Mouse (Mus musculus): ENCODE results near the gene Fam160b1.

DNA sequence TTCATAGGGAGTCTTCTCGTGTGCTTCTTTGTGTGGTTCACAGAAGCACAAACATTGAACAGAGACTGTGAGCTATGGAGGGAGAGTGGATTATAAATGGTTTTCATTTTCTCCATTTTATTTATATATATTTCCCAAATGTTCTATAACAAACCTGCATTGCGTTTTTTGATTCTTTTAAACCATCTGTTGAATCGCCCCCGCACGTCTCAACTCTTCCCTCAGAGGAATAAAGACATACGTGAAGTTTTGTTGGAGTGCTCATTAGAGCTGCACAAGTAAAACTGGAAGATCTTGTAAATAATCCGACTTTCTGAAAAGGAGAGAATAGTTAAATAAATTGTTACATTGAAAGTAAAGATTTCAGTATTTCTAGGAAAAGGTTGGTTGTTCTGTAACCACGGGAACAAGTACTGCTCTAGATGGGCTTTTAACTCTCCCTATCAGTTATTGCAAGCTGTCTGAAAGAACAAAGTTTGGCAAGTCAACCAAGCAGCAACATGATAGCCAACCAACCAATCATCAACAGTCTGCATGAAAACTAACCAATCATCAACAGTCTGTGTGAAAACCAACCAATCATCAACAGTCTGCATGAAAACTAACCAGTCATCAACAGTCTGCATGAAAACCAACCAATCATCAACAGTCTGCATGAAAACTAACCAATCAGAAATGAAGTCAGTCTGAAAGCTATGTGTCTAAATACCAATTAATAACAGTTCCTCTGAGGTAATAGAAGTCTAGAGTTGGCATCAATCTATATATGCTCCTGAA, 54.7 kb downstream of the Fam160b1 start:
- TF ChIP-seq ZNF384 (IDR thresholded peaks at IDR 0.05; ENCODE audit: low read depth, low read length) (no peak), MAFK (IDR thresholded peaks at IDR 0.05; ENCODE audit: insufficient read depth, low read depth, low read length) (no peak), CHD2 (IDR thresholded peaks at IDR 0.05; ENCODE audit: low read depth, low read length) (peak; percentile 76)

All from ES-E14 (cell line).